Mouse (Mus musculus) heart, embryonic 10.5 days (tissue): Measurements from ENCODE around the gene Rhbg. TPM values are rescaled to one million over a fixed set of nuclear protein-coding genes. Genes with fewer than 3 reads are reported as not detected.
A peak's percentile ranks its signal among the peaks of the same experiment; 100 is the strongest.
"Not testable (repeated sequence)": the region's sequence is repeated elsewhere in the genome, so short reads cannot be mapped to it uniquely, and the experiment has no call there.

Experiments used
- DNase-seq: peaks from one replicate; pipeline ENCODE4 v3.0.0-alpha.2; 2017; ENCODE audit warnings: low spot score
- H3K27ac ChIP-seq: fragments of 300-500 bp; sonication (generic); 2 replicates; pipeline ENCODE4 v1.5.1; 2016; ENCODE audit warnings: mild to moderate bottlenecking
- H3K27me3 ChIP-seq: fragments of 300-500 bp; sonication (generic); 2 replicates; pipeline ENCODE4 v1.6.1; 2016; ENCODE audit warnings: mild to moderate bottlenecking; ENCODE audit not compliant: poor library complexity, insufficient read depth, severe bottlenecking
- H3K36me3 ChIP-seq: fragments of 300-500 bp; sonication (generic); 2 replicates; pipeline ENCODE4 v1.6.1; 2016; ENCODE audit warnings: mild to moderate bottlenecking, moderate library complexity
- H3K4me1 ChIP-seq: fragments of 300-500 bp; sonication (generic); 2 replicates; pipeline ENCODE4 v1.6.1; 2016; ENCODE audit warnings: mild to moderate bottlenecking
- H3K4me3 ChIP-seq: fragments of 300-500 bp; sonication (generic); 2 replicates; pipeline ENCODE4 v1.5.1; 2016; ENCODE audit warnings: mild to moderate bottlenecking, moderate library complexity
- H3K9me3 ChIP-seq: fragments of 300-500 bp; sonication (generic); 2 replicates; pipeline ENCODE4 v1.6.1; 2016; ENCODE audit warnings: mild to moderate bottlenecking, moderate library complexity
- WGBS: fragments of 180-500 bp; shearing (Covaris S2); methylation state at CpG from one replicate; pipeline ENCODE4 v1.1.7; 2016; 5-methylcytosine and 5-hydroxymethylcytosine counted together
- polyA plus RNA-seq: library from polyadenylated mRNA; unstranded; fragments of >200 nt; fragmentation: Nextera tagmentation; extraction: Ambion mirVana; gene quantifications from 2 replicates; pipeline ENCODE4 v1.2.1, GENCODE M21; 2016

The Rhbg gene
- polyA plus RNA-seq: 0.09 and 8.2 TPM in 2 replicates

GRCm38 (mm10) chr3:88254268-88254926, at the start of gene Rhbg:
TSS of gene Rhbg (minus strand) at chr3:88254709.
- WGBS: 1% methylated on average over 34 of the region's 34 CpGs
- Histone ChIP-seq H3K36me3 (no peaks in the 10 kb centered on the region), H3K27me3 (peaks cover 72% of the 10 kb centered on the region), H3K27ac (peak within 1 kb of the TSS; percentile 7; the same call in 1 of the 2 replicates), H3K9me3 (no peaks in the 10 kb centered on the region), H3K4me1 (peaks cover 11% of the 10 kb centered on the region; the same call in 1 of the 2 replicates), H3K4me3 (peak within 1 kb of the TSS; percentile 60)
- DNase-seq: no peak

GRCm38 (mm10) chr3:88299172-88299571, 44.7 kb upstream of the Rhbg start:
- Histone ChIP-seq H3K27ac (no peak overlapping the region), H3K4me3 (no peak overlapping the region), H3K9me3 (no peaks in the 10 kb centered on the region), H3K27me3 (no peaks in the 10 kb centered on the region), H3K36me3 (peaks cover 56% of the 10 kb centered on the region), H3K4me1 (peaks cover 13% of the 10 kb centered on the region)
- DNase-seq: no peak
- WGBS: 81% methylated on average over 1 of the region's 1 CpGs

DNA sequence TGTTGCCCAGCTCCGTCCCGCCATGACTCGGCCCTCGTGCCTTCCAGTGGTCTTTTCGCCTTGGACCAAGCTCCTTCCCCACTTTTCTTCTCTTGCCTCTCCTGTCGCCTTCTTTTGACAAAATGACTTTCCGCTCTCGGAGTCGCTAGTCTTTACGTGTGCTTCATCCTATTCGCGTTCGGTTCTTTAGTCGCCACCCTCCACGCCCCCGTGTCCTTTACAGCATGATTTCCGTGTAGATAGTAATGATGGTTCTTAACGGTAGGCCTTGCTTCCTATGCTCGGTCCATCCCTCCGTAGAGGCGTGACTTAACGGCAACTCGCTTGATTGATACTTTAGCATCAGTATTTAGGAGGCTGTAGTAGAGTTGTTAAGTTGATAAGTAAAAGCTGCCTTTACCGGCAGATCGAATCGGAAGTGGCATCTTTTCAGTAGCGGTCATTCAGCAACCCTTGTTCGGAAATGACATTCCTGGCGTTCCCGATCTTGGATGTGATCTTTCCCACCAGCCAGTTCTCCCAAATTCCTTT, 42.9 kb upstream of the Rhbg start:
- Histone ChIP-seq H3K27me3 (no peaks in the 10 kb centered on the region), H3K27ac (peak overlapping the region; percentile 94), H3K36me3 (peaks cover 39% of the 10 kb centered on the region), H3K4me3 (peak overlapping the region; percentile 82), H3K4me1 (peaks cover 13% of the 10 kb centered on the region), H3K9me3 (no peaks in the 10 kb centered on the region)
- WGBS: under 1% methylated on average over 30 of the region's 30 CpGs
- no peak for DNase-seq

GRCm38 (mm10) chr3:88296561-88297318, 42.2 kb upstream of the Rhbg start, which contains the start of the genes Tsacc and Cct3:
TSS of gene Tsacc (minus strand) at chr3:88296999.
TSS of gene Cct3 (plus strand) at chr3:88297116.
- H3K27me3 ChIP-seq: no peaks in the 10 kb centered on the region
- H3K4me3 ChIP-seq: peak within 1 kb of the TSS; percentile 82
- H3K9me3 ChIP-seq: no peaks in the 10 kb centered on the region
- WGBS: under 1% methylated on average over 44 of the region's 44 CpGs
- peak within 1 kb of the TSS; percentile 94 for H3K27ac ChIP-seq
- H3K36me3 ChIP-seq: peaks cover 33% of the 10 kb centered on the region
- peaks cover 13% of the 10 kb centered on the region for H3K4me1 ChIP-seq
- peak; percentile 99 for DNase-seq

DNA sequence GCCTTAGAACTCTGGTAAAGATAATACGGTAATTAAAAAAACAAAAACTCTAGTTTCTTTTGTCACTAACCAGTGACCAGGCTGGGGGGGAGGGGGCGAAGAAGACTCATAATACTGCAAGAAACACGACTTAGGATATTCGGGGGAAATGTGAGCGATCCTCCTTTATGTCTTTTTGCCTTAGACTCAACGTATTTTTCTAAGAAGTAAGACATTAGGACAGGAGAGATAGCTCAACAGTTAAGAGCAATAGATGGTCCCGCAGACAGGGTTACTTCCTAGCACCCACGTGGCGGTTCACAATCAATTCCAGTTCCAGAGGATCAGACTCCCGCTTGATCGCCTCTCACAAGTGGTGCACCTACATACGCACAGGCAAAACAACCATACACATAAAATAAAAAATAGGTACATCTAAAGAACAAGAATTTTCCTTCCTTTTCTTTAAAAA, 41.6 kb upstream of the Rhbg start:
- H3K27ac ChIP-seq: peak overlapping the region; percentile 94
- under 1% methylated on average over 12 of the region's 12 CpGs for WGBS
- peak overlapping the region; percentile 82 for H3K4me3 ChIP-seq
- DNase-seq: no peak
- H3K27me3 ChIP-seq: no peaks in the 10 kb centered on the region
- no peaks in the 10 kb centered on the region for H3K9me3 ChIP-seq
- peaks cover 27% of the 10 kb centered on the region for H3K36me3 ChIP-seq
- H3K4me1 ChIP-seq: peaks cover 13% of the 10 kb centered on the region

GRCm38 (mm10) chr3:88295272-88295671, 40.8 kb upstream of the Rhbg start:
- H3K27ac ChIP-seq: peak overlapping the region; percentile 94
- H3K4me1 ChIP-seq: peaks cover 13% of the 10 kb centered on the region
- 82% methylated on average over 1 of the region's 1 CpGs for WGBS
- H3K36me3 ChIP-seq: peaks cover 18% of the 10 kb centered on the region
- not testable (repeated sequence) for DNase-seq, H3K27me3 ChIP-seq, H3K9me3 ChIP-seq
- H3K4me3 ChIP-seq: peak overlapping the region; percentile 82; the same call in 1 of the 2 replicates

GRCm38 (mm10) chr3:88291970-88292369, 37.5 kb upstream of the Rhbg start:
- WGBS: 67% methylated on average over 4 of the region's 4 CpGs
- no peaks in the 10 kb centered on the region for H3K9me3 ChIP-seq
- H3K4me3 ChIP-seq: no peak overlapping the region
- no peak overlapping the region for H3K27ac ChIP-seq
- no peak for DNase-seq
- H3K36me3 ChIP-seq: no peaks in the 10 kb centered on the region; the same call in 1 of the 2 replicates
- H3K27me3 ChIP-seq: no peaks in the 10 kb centered on the region
- H3K4me1 ChIP-seq: peaks cover 6% of the 10 kb centered on the region; the same call in 1 of the 2 replicates

GRCm38 (mm10) chr3:88288133-88288713, 33.7 kb upstream of the Rhbg start:
- not testable (repeated sequence) for H3K4me3 ChIP-seq, H3K27ac ChIP-seq, DNase-seq, H3K27me3 ChIP-seq, H3K9me3 ChIP-seq, H3K4me1 ChIP-seq
- H3K36me3 ChIP-seq: peaks cover 14% of the 10 kb centered on the region
- WGBS: 78% methylated on average over 10 of the region's 10 CpGs

- Histone ChIP-seq H3K4me1 (no peaks in the 10 kb centered on the region), H3K36me3 (peaks cover 14% of the 10 kb centered on the region), H3K9me3 (no peaks in the 10 kb centered on the region), H3K27me3 (no peaks in the 10 kb centered on the region), H3K27ac (no peak within 1 kb of the TSS), H3K4me3 (no peak within 1 kb of the TSS)
- DNase-seq: no peak
- WGBS: 96% methylated on average over 4 of the region's 4 CpGs
Measured at GRCm38 (mm10) chr3:88287110-88287509, 32.6 kb upstream of the Rhbg start, which contains the start of gene Gm38392. TSS of gene Gm38392 (minus strand) at chr3:88287210.

GRCm38 (mm10) chr3:88285565-88285895, 31.0 kb upstream of the Rhbg start:
- not testable (repeated sequence) for H3K27ac ChIP-seq, DNase-seq, H3K4me1 ChIP-seq, H3K9me3 ChIP-seq, H3K27me3 ChIP-seq, H3K4me3 ChIP-seq
- 50% methylated on average over 2 of the region's 2 CpGs for WGBS
- peaks cover 14% of the 10 kb centered on the region for H3K36me3 ChIP-seq

DNA sequence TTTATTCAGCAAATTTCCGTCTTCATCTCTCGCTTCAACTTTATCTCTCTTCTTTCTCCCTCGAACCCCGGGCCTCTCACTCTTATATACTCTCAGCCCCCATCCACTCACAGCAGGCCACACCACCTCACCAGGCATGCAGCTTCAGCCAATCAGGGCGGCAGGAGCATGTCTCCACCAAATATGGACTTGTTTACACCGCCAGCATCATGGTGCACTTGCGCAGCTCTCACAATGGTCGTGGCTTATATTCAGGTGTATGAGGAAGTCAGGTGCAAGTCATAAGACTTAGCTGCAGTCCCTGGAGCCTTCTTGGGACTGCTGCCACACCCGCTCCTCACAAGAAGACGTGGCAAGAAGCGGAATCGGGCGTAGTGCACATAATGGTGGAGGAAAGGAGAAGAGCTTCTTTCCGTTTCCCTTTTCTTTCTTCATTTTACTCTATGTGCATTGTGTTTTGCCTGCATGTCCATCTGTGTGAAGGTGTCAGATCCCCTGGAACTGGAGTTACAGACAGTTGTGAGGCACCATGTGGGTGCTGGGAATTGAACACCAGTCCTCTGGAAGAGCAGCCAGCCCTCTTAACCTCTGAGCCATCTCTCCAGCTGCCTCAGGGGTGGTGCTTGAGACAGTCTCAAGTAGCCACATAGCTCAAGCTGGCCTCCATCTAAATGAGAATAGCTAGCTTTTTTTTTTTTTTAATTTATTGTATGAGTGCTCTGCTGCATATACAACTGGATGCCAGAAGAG, 30.5 kb upstream of the Rhbg start:
- 96% methylated on average over 14 of the region's 14 CpGs for WGBS
- not testable (repeated sequence) for H3K4me1 ChIP-seq, DNase-seq, H3K27ac ChIP-seq, H3K27me3 ChIP-seq, H3K9me3 ChIP-seq, H3K4me3 ChIP-seq
- H3K36me3 ChIP-seq: peaks cover 14% of the 10 kb centered on the region

DNA sequence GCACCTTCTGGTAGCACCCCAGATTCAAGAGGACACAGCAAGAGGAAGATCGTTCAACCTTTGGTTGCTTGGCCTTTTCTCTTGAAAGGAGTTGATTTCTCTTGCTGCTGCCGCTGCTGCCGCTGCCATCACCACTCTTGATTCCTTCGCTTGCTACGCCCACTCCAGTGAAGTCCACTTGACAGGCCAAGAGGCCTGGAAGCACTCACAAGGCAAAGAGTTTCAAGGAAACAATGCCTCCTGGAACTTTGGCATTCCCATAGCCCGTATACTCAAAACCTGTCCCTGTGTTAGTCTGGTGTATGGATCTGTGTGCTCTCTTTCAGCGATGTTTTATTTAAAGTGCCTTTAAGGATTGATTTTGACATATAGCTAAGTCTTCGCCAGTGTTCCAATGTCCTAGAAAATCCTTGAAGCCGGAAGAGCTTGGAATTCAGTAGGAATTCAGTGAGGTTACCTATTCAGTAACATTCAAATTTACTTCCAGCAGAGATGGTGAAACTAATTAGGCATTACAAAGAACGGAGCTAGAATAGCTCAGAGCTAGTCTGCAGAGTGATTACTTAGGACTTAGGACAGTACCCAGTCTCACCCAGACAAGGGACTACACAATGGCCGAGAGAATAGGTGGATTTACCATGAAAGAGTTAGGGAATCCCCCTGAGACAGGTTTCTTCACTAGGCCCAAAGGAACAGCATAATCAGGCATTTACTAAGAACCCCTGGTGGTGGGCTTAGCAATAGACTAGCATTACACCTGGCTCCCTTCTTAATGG, 26.8 kb upstream of the Rhbg start:
- 66% methylated on average over 11 of the region's 11 CpGs for WGBS
- not testable (repeated sequence) for H3K4me1 ChIP-seq, H3K9me3 ChIP-seq, DNase-seq, H3K4me3 ChIP-seq, H3K27me3 ChIP-seq, H3K27ac ChIP-seq
- peaks cover 11% of the 10 kb centered on the region for H3K36me3 ChIP-seq
